ENCODE assay signal across 1 mouse cellular context in genomic region chr8:83976779-83977350, GRCm38 (mm10).
TF ChIP-seq lines count a peak whose summit lies in the region.

No protein-coding gene starts in this region.

TF ChIP-seq in MEL, 35 proteins besides CTCF, POLR2A, EP300 and RAD21:
- TF ChIP-seq USF1 (IDR thresholded peaks at IDR 0.05; ENCODE audit: low read depth, low read length) = no peak
- TF ChIP-seq POLR2AphosphoS5 (IDR thresholded peaks at IDR 0.05; ENCODE audit: borderline replicate concordance, low read depth, low read length) = no peak
- TF ChIP-seq HCFC1 (IDR thresholded peaks at IDR 0.05; ENCODE audit: low read depth, low read length) = no peak
- no peak for TF ChIP-seq ELF1 (IDR thresholded peaks at IDR 0.05; ENCODE audit: low read depth, low read length)
- no peak for TF ChIP-seq E2F4 (IDR thresholded peaks at IDR 0.05; ENCODE audit: borderline replicate concordance, low read depth, low read length)
